Mouse (Mus musculus): ENCODE measurements at regions not wholly inside any gene's neighbourhood (a gene's known extent, or its start where the extent isn't known, plus 50 kb on each side); places are given as distances from the start of the nearest gene placed in this dataset.

DNA sequence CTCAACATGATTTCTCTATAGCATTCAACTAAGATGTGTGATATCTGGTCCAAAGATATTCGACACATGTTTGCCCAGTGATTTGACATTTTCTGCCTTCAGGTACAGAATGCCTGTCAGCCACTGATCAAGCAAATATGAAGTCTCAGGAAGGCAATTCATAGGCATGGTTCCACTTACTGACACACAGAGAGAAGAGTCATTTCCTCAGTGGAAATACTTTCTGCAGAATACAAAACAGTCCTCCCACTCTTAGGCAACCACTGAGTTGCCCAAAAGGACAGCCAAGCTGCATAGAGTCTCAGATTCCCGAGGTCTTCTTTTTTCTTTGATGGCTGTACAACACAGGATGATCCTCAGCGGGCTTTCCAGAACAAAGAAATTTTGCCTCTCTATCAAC lies 110.9 kb downstream of the Ndufa4 start:
- DNase-seq (ENCODE audit: low spot score in 2 of 2): no peak

DNA sequence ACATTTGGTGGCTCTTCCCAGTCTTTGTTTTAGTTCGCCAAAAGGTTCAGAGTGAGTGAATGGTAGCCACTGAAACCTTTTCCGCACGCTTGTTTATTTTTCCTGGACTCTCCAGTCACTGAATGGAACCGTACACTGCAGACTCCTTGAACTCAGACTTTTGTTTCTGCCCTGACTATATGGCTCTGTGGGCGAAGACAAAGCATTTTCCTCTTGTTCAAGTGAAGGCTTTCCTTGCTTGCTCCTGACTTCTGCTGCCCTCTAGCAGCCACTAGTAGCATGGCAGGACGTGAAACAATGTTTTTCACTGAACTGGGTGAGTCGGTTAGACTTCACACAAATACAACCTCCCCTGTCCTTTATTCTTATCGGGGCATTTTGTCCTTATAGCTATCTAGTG lies 113.9 kb downstream of the Ndufa4 start:
- DNase-seq (ENCODE audit: low spot score in 2 of 2): peak; percentile 9 to 36

DNA sequence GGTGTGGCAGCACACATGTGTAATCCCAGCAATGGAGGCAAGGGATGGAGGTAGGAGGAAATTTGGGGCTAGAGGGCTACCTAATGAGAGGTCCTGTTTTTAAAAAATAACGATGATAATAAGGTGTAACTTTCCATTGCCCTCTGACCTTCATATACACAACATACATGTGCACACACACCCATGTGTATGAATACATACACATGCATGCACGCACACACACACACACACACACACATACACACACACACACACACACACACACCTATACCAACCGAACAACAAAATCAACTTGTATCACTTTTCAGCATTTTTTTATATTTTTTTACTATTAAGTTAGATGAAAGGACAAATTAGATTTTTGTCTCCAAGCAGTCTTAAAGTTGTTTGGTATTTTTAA lies 115.1 kb downstream of the Ndufa4 start:
- DNase-seq (ENCODE audit: low spot score in 2 of 2): no peak

DNA sequence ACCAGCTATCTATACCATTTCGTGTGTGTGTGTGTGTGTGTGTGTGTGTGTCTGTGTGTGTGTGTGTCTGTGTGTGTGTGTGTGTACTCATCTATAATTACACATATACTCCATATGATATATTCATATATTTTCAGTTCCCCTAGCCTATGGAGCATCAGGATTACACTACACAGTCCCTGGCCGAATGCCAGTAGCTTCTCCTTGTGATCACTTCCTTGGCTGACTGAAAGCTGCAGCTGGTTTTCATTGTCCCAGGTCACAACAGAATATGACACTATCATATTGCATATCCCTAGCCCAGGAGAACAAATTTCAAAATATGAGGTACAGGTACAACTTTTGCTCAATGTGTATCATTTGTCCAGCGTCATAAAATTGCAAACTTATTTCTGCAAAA lies 116.2 kb downstream of the Ndufa4 start:
- DNase-seq (ENCODE audit: low spot score in 2 of 2): no peak

DNA sequence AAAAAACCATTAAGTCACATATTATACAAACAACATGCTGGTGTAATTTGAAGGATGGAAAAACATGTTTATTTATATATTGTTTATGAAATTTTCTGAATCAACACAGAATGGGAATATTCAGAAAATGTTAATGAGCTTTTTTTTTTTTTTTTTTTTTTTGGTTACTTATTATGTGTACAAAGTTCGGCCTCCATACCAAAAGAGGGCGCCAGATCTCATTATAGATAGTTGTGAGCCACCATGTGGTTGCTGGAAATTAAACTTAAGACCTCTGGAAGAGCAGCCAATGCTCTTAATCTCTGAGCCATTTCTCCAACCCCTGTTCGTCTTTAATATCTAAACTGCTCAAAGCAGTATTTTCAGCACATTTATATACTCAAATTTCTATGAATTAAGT lies 133.3 kb downstream of the Ndufa4 start:
- no peak for DNase-seq (ENCODE audit: low spot score in 2 of 2)

DNA sequence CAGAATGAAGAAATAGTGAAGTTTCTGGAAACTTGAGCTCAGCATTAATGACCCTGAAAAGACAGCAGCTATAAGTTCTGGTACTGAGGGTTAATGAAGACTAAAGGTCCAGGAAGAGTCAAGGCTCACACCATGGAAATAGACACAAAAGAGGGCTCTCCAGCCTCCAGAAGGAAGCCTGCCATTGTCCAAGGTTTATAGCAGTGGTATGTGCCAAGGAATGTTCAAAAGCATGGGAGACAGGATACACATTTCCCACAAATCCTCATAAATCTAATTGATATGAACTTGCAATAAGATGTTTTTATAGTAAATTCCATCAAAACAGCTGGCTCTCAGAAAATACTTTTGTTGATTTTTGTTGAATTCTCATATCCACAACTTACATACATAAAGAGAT lies 144.4 kb downstream of the Ndufa4 start:
- DNase-seq (ENCODE audit: low spot score in 2 of 2): no peak

DNA sequence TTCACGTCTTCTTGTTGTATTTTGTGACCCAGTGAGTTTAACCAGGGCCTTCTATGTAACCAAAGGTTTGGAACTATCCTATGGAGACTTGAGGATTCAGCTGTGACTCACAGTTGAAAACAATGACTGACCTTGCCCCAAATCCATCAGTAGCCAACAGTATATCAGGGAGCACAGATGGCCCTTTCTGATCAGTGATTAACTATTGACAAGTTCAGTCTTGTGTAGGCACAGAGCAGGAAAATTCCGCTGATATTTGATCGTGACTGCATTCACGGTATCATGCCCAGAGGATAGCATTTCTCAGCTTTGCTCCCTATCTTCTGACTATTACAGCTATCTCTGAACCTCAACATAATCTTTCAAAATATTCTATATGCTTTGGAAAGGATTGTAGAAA lies 169.6 kb downstream of the Ndufa4 start:
- no peak for DNase-seq (ENCODE audit: low spot score in 2 of 2)

DNA sequence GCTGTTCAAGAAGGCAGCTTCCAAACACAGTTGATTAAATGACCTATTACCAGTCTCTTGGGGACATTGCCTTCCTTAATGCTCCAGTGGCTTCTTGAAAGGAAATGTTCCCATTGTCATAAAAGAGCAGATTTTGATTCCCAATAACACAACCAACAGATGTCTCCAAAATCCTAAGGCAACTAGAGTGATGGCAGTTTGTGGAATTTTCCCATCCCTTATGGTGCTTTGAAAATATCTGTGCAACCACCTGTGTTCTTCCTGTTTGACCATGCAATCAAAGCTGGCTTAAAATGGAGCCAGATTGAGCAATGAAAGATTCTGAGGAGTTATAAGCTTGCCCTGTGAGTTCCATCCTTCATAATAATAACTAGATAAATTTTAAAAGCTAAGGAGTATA lies 176.2 kb downstream of the Ndufa4 start:
- DNase-seq (ENCODE audit: low spot score in 2 of 2): peak; percentile 37 to 45

DNA sequence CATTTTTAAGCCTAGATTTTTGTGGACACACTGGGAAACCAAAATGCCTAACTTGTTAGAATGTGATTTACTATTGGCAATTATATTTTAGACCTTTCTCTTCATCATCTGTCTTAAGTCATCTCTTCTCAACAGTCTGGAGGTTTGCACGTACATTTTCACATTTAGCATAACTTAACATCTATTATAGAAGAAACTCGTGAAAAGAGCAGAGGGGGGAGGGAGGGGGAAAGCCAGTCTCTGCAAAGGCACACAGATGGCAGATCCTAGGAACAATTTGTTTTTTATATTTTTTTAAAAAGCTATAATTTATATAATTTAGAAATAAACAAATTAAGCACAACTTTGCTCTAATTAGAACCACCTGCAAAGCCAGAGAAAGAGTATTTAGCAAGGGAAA lies 176.6 kb downstream of the Ndufa4 start:
- no peak for DNase-seq (ENCODE audit: low spot score in 2 of 2)

DNA sequence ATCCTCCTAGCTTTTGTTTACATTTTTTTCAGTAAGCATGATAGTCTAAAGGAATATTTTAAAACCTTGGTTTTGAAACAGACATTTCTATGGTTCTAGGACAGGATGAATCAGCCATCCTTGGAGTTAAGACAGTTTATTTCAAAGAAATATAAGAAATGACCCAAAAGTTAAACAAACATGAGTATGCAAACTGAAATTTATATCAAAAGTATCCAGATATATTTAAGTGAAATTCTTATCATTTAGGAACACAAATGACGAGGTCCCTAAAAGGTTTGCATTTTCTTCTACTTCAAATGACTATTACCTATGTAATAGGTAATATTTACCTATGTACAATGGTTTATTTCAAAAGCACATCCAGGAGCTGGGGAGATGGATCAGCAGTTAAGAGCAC lies 179.5 kb downstream of the Ndufa4 start:
- DNase-seq (ENCODE audit: low spot score in 2 of 2): no peak

DNA sequence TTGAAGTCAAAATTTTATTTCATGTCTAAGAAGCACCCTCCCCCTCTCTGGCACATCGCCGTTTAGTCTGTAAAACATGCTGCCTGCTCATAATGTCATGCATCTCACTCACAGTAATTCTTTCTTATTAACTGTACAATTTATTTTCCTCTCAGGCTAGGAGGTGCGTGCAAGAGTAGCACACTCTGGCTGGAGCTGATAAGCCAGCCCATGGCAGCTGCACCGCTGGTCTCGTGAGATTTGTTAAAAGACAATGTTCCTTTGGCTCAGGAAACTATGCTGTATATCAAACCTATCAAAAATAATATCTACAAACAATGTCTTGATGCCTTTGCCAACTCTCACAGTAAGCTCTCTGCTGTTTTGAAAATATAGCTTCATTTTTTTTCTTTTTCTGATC lies 179.9 kb downstream of the Ndufa4 start:
- DNase-seq (ENCODE audit: low spot score in 2 of 2): no peak

DNA sequence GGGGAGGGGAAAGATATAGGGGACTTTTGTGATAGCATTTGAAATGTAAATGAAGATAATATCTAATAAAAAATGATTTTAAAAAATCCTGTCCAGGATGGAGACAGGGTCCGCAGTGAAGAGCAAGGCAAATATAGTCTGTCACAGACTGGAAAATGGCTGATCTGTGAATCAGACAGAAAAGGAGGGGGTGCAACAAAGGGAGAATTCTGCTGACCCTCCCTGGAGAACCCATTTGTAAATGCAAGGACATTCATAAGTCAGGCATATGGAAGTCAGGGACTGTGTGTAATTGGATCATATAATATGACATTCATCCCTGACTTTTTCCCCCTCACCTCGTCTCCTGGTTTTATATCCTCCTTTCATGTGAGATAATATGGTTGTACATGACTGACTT lies 183.8 kb downstream of the Ndufa4 start:
- no peak for DNase-seq (ENCODE audit: low spot score in 2 of 2)

DNA sequence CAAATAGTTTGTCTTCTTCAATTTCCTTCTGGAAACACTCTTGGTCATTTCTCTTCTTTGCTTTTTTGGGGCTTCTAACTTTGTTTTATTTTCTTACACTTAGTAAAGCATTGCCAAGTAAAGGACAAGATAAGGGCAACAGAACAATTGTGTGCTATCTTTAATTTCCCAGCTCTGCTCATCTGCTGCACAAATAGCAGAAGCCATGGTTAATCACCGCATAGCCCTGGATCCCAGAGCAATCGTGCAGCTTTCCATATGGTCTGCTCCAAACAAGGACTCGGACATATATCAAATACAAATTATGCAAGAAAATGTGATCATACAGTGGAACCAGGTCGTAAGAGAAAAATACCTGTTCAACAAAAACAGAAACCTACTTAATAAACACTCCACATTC lies 187.0 kb downstream of the Ndufa4 start:
- DNase-seq (ENCODE audit: low spot score in 2 of 2): no peak

DNA sequence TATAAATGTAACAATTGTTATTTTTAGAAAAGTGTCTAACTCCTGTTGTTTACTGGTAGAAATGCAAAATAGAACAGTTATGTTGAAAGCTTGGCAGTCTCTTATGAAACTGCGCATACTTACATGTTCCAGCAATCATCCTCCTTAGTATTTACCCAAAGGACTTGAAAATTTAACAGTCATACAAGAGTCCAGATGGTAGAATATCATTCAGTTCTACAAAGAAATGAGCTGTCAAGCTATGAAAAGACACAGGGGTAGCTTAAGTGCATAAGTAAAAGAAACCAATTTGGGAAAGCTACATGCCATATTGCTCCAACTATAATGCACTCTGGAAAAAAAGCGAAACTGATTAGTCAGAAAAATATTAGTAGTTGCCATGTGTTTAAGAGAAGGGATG lies 196.7 kb downstream of the Ndufa4 start:
- DNase-seq (ENCODE audit: low spot score in 2 of 2): no peak

DNA sequence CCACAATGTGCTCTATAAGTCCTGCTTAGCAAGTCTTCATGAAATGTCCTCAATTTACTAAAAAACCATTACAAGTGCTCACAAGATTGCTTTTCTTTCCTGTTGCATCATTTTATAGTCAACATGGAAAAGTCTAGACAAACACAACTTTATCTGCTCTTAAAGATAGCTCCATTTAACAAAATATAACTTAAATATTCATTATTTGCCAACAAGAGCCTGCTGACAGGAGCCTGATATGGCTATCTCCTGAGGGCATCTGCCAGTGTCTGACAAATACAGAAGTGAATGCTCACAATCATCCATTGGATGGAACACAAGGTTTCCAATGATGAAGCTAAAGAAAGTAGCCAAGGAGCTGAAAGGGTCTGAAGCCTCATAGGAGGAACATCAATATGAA lies 197.8 kb downstream of the Ndufa4 start:
- DNase-seq (ENCODE audit: low spot score in 2 of 2): no peak

All from layer of hippocampus, adult 8-10 months (tissue).